Mouse (Mus musculus) left cerebral cortex, adult 18-20 months (tissue): ENCODE results near the gene Psg16. TPM values are rescaled to one million over a fixed set of nuclear protein-coding genes. Genes with fewer than 3 reads are reported as not detected.

Source experiments
- DNase-seq, 2 experiments: peaks; one replicate each; pipeline ENCODE4 v3.0.0; 2021 to 2022; ENCODE audit warnings: low spot score in 2 of 2, mixed read lengths in 1 of 2
- long read RNA-seq, 2 experiments: library from polyadenylated mRNA; stranded (forward); transcript quantifications; one replicate each; pipeline ENCODE4 v2.0.0; 2021
- total RNA-seq, 2 experiments: library from RNA; stranded (reverse); gene quantifications; 2 replicates each; pipeline ENCODE4 v1.2.3; 2021

Psg16 gene
- total RNA-seq, result 1 to 10 TPM; 5.3 to 5.8 TPM
- long read RNA-seq, experiment 1, partial matches to known transcripts, result 0 of 7 reads
- long read RNA-seq, experiment 1, other reads (novel, unspliced or antisense), result 5 of 7 reads
- long read RNA-seq, experiment 2, partial matches to known transcripts, result 0 of 2 reads
- long read RNA-seq, experiment 2, other reads (novel, unspliced or antisense), result 1 of 2 reads

GRCm38 (mm10) chr7:17073904-17074615 is at the start of gene Psg16:
TSS of gene Psg16 (plus strand) at chr7:17074040.
- DNase-seq, result peak; percentile 69 to 70

GRCm38 (mm10) chr7:17024141-17024540 is 49.7 kb upstream of the Psg16 start:
- DNase-seq, result no peak

DNA sequence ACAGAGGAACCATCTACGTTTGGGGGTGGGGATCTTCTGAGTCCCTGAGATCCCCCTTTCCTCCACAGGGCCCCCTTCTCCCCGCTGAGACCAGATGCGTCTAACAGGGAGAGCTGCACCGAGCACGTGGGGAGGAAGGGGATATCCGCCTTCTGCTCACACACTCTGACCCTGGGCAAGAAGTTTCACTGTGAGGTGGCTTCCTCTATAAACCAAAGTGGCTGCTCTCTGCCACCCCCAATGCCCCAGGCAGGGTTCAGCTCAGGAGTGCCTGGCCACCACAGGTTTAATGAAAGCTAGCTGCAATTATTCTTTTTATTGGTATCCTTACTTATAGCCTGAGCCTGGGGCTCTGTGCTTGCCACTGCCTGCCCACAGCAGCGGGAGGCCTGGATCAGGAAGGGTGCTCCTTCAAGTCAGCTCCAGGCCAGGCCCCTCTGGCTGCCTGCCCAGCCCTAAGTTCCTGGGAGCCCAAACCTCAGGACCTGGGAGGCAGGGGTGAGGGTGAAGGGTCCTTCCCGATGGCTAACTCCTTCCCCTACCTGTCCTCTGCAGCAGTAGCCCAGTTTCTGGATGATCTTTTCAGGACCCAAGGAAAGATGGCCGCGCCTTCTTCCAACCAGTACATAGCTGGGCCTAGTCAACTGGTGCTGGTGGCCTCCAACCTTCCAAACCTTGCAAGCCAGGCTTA is 48.9 kb upstream of the Psg16 start:
- no peak for DNase-seq

DNA sequence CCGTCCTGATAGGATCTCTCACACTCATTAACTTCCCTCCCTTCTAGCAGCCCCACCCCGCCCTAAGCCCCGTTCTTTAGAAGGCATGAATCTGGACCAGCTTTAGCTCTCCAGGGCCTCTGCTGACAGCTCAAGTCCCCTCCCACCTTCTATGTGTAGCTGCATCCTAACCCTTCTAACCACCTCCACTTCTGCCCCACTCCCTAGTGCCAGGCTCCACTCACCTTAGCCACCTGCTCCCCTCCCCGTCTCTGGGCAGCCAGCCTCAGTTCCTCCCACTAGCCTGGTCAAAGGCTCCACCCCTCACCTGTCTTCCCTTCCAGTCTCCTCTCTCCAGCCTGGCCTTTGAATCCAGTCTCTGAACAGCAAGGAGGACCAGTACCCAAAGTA is 48.3 kb upstream of the Psg16 start:
- no peak for DNase-seq

- no peak for DNase-seq
Measured at GRCm38 (mm10) chr7:17025896-17026622, 47.8 kb upstream of the Psg16 start.

GRCm38 (mm10) chr7:17026710-17027587 is 46.9 kb upstream of the Psg16 start:
- peak in 1 of 2 experiments; percentile 55 for DNase-seq

GRCm38 (mm10) chr7:17027588-17028343 is 46.1 kb upstream of the Psg16 start, which contains the start of gene Ppp5c:
TSS of gene Ppp5c (minus strand) at chr7:17027924.
- DNase-seq, result peak; percentile 84 to 88

DNA sequence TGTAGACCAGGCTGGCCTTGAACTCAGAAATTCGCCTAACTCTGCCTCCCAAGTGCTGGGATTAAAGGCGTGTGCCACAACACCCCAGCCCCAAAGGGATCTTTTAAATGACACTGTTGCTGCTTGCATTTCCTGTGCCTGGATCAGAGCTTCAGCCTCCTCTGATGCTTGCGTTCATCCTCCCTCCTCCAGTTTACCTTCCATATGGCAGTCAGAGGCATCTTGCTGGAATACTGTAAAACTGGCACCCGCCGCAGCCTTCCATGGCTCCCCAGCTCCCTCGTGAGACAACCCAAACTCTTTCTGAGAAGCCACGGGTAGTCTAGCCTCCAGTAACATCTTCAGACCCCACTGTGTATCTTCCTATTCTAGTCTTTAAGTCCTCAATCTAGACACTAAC is 44.9 kb upstream of the Psg16 start:
- DNase-seq, result peak; percentile 48 to 62

- no peak for DNase-seq
Measured at GRCm38 (mm10) chr7:17030239-17030638, 43.6 kb upstream of the Psg16 start.

GRCm38 (mm10) chr7:17038018-17038695 is 35.7 kb upstream of the Psg16 start:
- no peak for DNase-seq

DNA sequence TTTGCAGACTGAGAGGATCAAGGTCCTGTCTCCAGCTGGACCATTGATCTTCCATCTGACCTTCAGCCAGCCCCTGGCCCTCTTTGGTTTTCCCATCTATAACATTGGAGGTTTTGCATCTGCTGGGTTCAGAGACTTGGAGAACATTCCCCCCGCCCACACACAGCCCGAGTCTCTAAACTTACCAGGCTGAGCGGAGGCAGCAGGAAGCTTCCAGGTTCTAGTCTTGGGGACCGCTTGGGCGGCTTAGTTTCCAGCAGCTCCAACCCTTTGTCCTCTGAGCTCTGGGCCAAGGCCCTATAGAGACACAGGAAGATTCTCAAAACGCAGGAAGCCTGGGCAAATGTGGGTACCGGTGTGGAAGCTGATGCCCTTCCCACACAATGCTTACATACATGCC is 34.5 kb upstream of the Psg16 start:
- peak; percentile 56 to 57 for DNase-seq

- peak; percentile 53 for DNase-seq
Measured at GRCm38 (mm10) chr7:17045743-17046142, 28.1 kb upstream of the Psg16 start.

GRCm38 (mm10) chr7:17047041-17047682 is 26.7 kb upstream of the Psg16 start:
- no peak for DNase-seq

DNA sequence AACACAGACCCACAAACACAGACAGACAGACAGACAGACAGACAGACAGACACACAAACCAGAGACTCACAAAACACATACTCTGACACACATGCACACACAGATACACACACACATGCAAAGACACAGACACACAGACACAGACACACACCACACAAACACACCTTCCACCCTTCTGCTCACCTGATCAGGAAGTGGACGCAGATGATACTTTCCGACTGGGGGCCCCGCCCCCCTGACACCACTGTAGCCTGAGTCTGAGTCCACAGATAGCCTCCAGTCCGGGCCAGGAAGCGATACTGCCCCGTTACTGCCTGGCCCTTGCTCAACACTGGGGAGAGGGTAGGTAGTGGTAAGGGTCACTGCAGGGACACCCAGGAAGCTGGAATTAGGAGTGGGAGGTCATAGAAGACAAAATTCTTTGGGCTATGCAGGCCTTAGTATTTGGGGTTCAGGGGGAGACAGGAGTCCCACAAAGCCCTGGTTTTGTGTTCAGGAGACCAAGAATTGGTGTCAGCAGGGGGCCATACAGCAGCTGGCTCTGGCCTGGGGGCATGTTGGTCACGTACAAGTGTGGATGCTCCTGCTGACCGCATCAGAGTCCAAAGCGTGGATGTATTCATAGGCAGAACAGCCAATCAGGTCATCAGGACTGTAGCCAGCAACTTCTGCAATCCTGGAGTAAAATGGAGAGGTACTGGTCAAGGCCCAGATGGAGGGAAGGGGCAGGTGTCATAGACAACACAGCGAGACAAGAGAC is 25.2 kb upstream of the Psg16 start:
- DNase-seq, result no peak

DNA sequence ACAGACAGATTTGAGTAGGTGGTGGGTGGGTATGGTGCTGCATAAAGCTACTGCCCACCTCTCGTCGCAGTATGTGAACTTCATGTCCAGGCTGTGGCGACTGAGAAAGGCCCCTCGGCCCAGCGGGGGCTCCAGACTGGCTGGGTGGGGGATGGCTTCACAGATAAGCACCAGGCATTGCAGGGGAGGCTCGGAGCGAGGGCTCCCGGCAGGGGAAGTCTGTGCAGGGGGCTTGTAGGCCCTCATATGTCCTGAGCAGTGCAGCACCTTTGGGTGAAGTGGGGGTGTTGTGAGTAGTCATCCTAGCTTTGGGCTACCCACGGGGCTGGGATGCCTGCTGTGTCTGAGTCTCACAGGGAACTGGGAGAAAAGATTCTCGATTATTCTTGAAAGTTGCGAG is 23.3 kb upstream of the Psg16 start:
- DNase-seq, result no peak

DNA sequence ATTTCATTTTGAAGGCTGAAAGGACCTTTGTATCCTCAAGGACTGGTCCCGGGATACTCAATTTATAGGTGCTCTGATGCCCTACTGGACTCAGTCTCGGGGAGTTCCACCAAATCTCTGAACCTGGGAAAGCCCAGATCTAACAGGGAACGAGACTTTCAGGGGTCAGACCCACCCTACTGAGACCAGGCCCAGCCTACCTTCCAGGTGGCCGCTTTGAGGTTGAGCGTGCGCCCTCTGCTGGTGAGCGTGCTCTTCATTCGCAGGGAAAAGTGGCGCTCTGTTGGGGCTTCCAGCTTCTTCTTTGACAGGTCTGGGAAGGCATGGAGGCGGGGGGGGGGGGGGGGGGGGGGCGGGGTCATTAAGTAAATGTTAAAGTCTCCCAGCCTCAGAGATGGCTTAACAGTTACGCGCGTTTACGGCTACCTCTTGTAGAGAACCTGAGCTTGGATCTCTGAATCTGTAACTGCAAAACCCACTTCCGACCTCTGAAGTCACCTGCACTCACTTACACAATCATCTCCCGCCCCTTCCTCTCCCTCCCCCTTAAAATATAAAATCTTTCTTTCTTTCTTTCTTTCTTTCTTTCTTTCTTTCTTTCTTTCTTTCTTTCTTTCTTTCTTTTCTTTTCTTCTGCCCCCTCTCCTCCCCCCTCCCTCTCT is 22.8 kb upstream of the Psg16 start:
- DNase-seq, result peak; percentile 73 to 75

- no peak for DNase-seq
Measured at GRCm38 (mm10) chr7:17054325-17054989, 19.4 kb upstream of the Psg16 start.
